Mouse (Mus musculus) neural tube, embryonic 12.5 days (tissue): ENCODE results near the gene Gm17455. TPM values are rescaled to one million over a fixed set of nuclear protein-coding genes. Genes with fewer than 3 reads are reported as not detected.

ENCODE experiments used
- ATAC-seq: fragments of 200-750 bp; cut with Nextera tagmentation; 2 replicates; pipeline ENCODE4 v1.8.0; 2017; ENCODE audit warnings: low read depth, mild to moderate bottlenecking, moderate TSS enrichment, moderate library complexity; ENCODE audit not compliant: low FRiP score
- H3K27ac ChIP-seq: fragments of 300-500 bp; sonication (generic); 2 replicates; pipeline ENCODE4 v1.5.1; 2016
- H3K27me3 ChIP-seq: fragments of 300-500 bp; sonication (generic); replicated peaks from 2 replicates; pipeline ENCODE4 v1.6.1; 2016; ENCODE audit warnings: mild to moderate bottlenecking
- H3K36me3 ChIP-seq: fragments of 300-500 bp; sonication (generic); 2 replicates; pipeline ENCODE4 v1.6.1; 2016; ENCODE audit warnings: mild to moderate bottlenecking
- H3K4me1 ChIP-seq: fragments of 300-500 bp; sonication (generic); 2 replicates; pipeline ENCODE4 v1.6.1; 2016
- H3K4me2 ChIP-seq: fragments of 300-500 bp; sonication (generic); replicated peaks from 2 replicates; pipeline ENCODE4 v1.6.1; 2016; ENCODE audit warnings: mild to moderate bottlenecking
- H3K4me3 ChIP-seq: fragments of 300-500 bp; sonication (generic); 2 replicates; pipeline ENCODE4 v1.5.1; 2016
- H3K9ac ChIP-seq: fragments of 300-500 bp; sonication (generic); 2 replicates; pipeline ENCODE4 v1.6.1; 2016; ENCODE audit warnings: mild to moderate bottlenecking
- H3K9me3 ChIP-seq: fragments of 300-500 bp; sonication (generic); 2 replicates; pipeline ENCODE4 v1.6.1; 2016; ENCODE audit warnings: mild to moderate bottlenecking
- WGBS: fragments of 180-500 bp; shearing (Covaris S2); methylation state at CpG from one replicate; pipeline ENCODE4 v1.1.7; 2016; 5-methylcytosine and 5-hydroxymethylcytosine counted together
- polyA plus RNA-seq: library from polyadenylated mRNA; unstranded; fragments of >200 nt; fragmentation: Nextera tagmentation; extraction: Ambion mirVana; gene quantifications from 2 replicates; pipeline ENCODE4 v1.2.1, GENCODE M21; 2016

The Gm17455 gene
- polyA plus RNA-seq, 1 experiment from 2014 or later = 3.9 TPM

GRCm38 (mm10) chr10:60442321-60442720 is 42.8 kb downstream of the Gm17455 start:
- 90% methylated on average over 4 of the region's 4 CpGs for WGBS
- no peak overlapping the region for H3K27ac ChIP-seq
- H3K9me3 ChIP-seq = no peaks in the 10 kb centered on the region
- H3K36me3 ChIP-seq = no peaks in the 10 kb centered on the region
- H3K4me3 ChIP-seq = no peak overlapping the region
- no peaks in the 10 kb centered on the region for H3K4me1 ChIP-seq
- H3K4me2 ChIP-seq = no peak overlapping the region
- H3K9ac ChIP-seq = no peak overlapping the region
- ATAC-seq = no peak
- no peaks in the 10 kb centered on the region for H3K27me3 ChIP-seq

- ATAC-seq = no peak
These were observed 43.6 kb downstream of the Gm17455 start for GRCm38 (mm10) chr10:60443078-60443477.

GRCm38 (mm10) chr10:60445031-60445593 is 45.6 kb downstream of the Gm17455 start:
- Histone ChIP-seq H3K4me1 (no peaks in the 10 kb centered on the region), H3K4me2 (no peak overlapping the region), H3K36me3 (no peaks in the 10 kb centered on the region), H3K27ac (no peak overlapping the region), H3K27me3 (no peaks in the 10 kb centered on the region), H3K9me3 (no peaks in the 10 kb centered on the region), H3K9ac (no peak overlapping the region), H3K4me3 (no peak overlapping the region)
- WGBS = 72% methylated on average over 8 of the region's 8 CpGs
- no peak for ATAC-seq

More at GRCm38 (mm10) chr10:60443078-60443477, 43.6 kb downstream of the Gm17455 start:
- Histone ChIP-seq H3K36me3 (no peaks in the 10 kb centered on the region), H3K27ac (no peak overlapping the region), H3K9ac (no peak overlapping the region), H3K4me2 (no peak overlapping the region), H3K4me3 (no peak overlapping the region), H3K4me1 (no peaks in the 10 kb centered on the region), H3K9me3 (no peaks in the 10 kb centered on the region), H3K27me3 (no peaks in the 10 kb centered on the region)
- WGBS = 6% methylated on average over 2 of the region's 2 CpGs

GRCm38 (mm10) chr10:60447186-60447585 is 47.7 kb downstream of the Gm17455 start:
- Histone ChIP-seq H3K9me3 (no peaks in the 10 kb centered on the region), H3K36me3 (no peaks in the 10 kb centered on the region), H3K4me1 (no peaks in the 10 kb centered on the region), H3K9ac (no peak overlapping the region), H3K27ac (no peak overlapping the region), H3K4me2 (no peak overlapping the region), H3K4me3 (no peak overlapping the region), H3K27me3 (no peaks in the 10 kb centered on the region)
- 79% methylated on average over 12 of the region's 12 CpGs for WGBS
- no peak for ATAC-seq

Other genes with a start within 250 kb of the Gm17455 start
- gene Chst3, start 180.5 kb upstream of the Gm17455 start, polyA plus RNA-seq = 2.9 and 3.3 TPM in 2 replicates
- gene Psap, start 122.1 kb upstream of the Gm17455 start, polyA plus RNA-seq = 101 and 109 TPM in 2 replicates
- 2.2 and 3.5 TPM in 2 replicates for gene Vsir, start 52.9 kb upstream of the Gm17455 start, polyA plus RNA-seq